Mouse (Mus musculus): ENCODE data around the gene Ctnnb1. TPM values are rescaled to one million over a fixed set of nuclear protein-coding genes. Genes with fewer than 3 reads are reported as not detected.

The Ctnnb1 gene
- total and polyA plus RNA-seq, 3 experiments, result 197 to 383 (median 290) TPM

- dilution Hi-C loops (cut with MboI; ENCODE audit: extremely low pct_ligation_motif_present, extremely low pct_unique_long_range_greater_than_20kb, low sequenced_read_pairs), result no loop called here
- no peak for DNase-seq (ENCODE audit: extremely low read depth)
These were observed 61.0 kb downstream of the Ctnnb1 start for GRCm38 (mm10) chr9:120989806-120990700.

DNA sequence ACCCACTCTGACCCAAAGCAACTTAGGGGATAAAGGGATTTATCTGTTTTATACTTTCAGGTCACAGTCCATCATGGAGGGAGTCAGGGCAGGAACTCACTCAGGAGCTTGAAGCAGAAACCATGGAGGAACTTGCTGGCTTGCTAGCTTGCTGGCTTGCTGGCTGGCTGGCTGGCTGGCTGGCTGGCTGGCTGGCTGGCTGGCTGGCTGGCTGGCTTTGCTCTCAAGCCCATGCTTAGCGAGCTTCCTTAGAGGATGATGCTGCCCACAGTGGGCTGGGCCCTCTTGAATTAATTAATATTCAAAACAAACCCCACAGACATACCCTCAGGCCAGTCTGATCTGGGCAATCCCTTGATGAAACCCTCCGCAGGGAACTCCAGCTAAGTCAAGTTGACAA is 62.8 kb downstream of the Ctnnb1 start:
- DNase-seq (ENCODE audit: extremely low read depth), result no peak
- H3K4me3 ChIP-seq (replicated peaks in 1 of 3; ENCODE audit: low read depth in 2 of 3, low read length in 2 of 3, poor library complexity in 1 of 3), result no peak overlapping the region
- TF ChIP-seq EP300 (IDR thresholded peaks at IDR 0.05; ENCODE audit: low read length) (no peak), GABPA (IDR thresholded peaks at IDR 0.05; ENCODE audit: insufficient replicate concordance, low read depth, low read length) (no peak), RCOR1 (conservative IDR thresholded peaks at IDR 0.05; ENCODE audit: low read depth, low read length) (no peak), MXI1 (IDR thresholded peaks at IDR 0.05; ENCODE audit: low read depth, low read length) (no peak), ZNF384 (IDR thresholded peaks at IDR 0.05; ENCODE audit: low read depth, low read length) (no peak), HCFC1 (IDR thresholded peaks at IDR 0.05; ENCODE audit: low read depth, low read length) (no peak), SIN3A (IDR thresholded peaks at IDR 0.05; ENCODE audit: low read length) (no peak), SMC3 (IDR thresholded peaks at IDR 0.05; ENCODE audit: low read depth, low read length) (no peak), RAD21 (IDR thresholded peaks at IDR 0.05; ENCODE audit: low read depth, low read length) (no peak), ZC3H11A (IDR thresholded peaks at IDR 0.05; ENCODE audit: low read depth, low read length) (no peak), IRF4 (IDR thresholded peaks at IDR 0.05; ENCODE audit: low read depth, low read length) (no peak), PAX5 (IDR thresholded peaks at IDR 0.05; ENCODE audit: low read length) (no peak), E2F4 (IDR thresholded peaks at IDR 0.05; ENCODE audit: insufficient replicate concordance, low read depth, low read length) (no peak)
- no peaks in the 10 kb centered on the region for H3K79me2 ChIP-seq (replicated peaks; ENCODE audit: control insufficient read depth, extremely low read depth, insufficient read depth, poor library complexity, severe bottlenecking)
- no peak overlapping the region for H3K9ac ChIP-seq (ENCODE audit: insufficient read depth, low read depth)
- dilution Hi-C loops (cut with MboI; ENCODE audit: extremely low pct_ligation_motif_present, extremely low pct_unique_long_range_greater_than_20kb, low sequenced_read_pairs) (no loop called here), in situ Hi-C loops (cut with MboI; ENCODE audit: low pct_ligation_motif_present, low pct_unique_long_range_greater_than_20kb, low sequenced_read_pairs) (no loop called here)
- no peak overlapping the region for H3K27ac ChIP-seq (ENCODE audit: insufficient read depth, low read depth)
- H3K27me3 ChIP-seq (replicated peaks), result no peaks in the 10 kb centered on the region
- no peaks in the 10 kb centered on the region for H3K9me3 ChIP-seq (replicated peaks; ENCODE audit: low read length)
- H3K4me2 ChIP-seq (ENCODE audit: insufficient read depth, low read depth, poor library complexity, severe bottlenecking), result no peak overlapping the region
- no peaks in the 10 kb centered on the region for H3K36me3 ChIP-seq (replicated peaks in 1 of 2; ENCODE audit: control insufficient read depth in 1 of 2, insufficient read depth in 1 of 2, low read length in 1 of 2)
- peaks cover 12 to 23% of the 10 kb centered on the region in 2 experiments; a peak in 3 of 4 replicates for H3K4me1 ChIP-seq (ENCODE audit: control insufficient read depth in 1 of 2, insufficient read depth in 2 of 2)

More at GRCm38 (mm10) chr9:120989806-120990700, 61.0 kb downstream of the Ctnnb1 start:
- no peak for TF ChIP-seq EP300 (IDR thresholded peaks at IDR 0.05; ENCODE audit: low read length)
- no peak for TF ChIP-seq ELF1 (IDR thresholded peaks at IDR 0.05; ENCODE audit: low read depth, low read length)
- no peak for TF ChIP-seq NRF1 (IDR thresholded peaks at IDR 0.05; ENCODE audit: low read depth, low read length)
- no peak for TF ChIP-seq SMC3 (IDR thresholded peaks at IDR 0.05; ENCODE audit: low read depth, low read length)
- no peak for TF ChIP-seq POLR2AphosphoS2 (IDR thresholded peaks at IDR 0.05; ENCODE audit: low read depth, low read length)
- no peak for TF ChIP-seq SIN3A (IDR thresholded peaks at IDR 0.05; ENCODE audit: low read length)
- no peak for TF ChIP-seq MAZ (IDR thresholded peaks at IDR 0.05; ENCODE audit: low read depth, low read length)
- TF ChIP-seq ZMIZ1 (IDR thresholded peaks at IDR 0.05; ENCODE audit: low read depth, low read length), result no peak
- TF ChIP-seq ZKSCAN1 (IDR thresholded peaks at IDR 0.05; ENCODE audit: borderline replicate concordance, low read depth, low read length), result no peak
- TF ChIP-seq CTCF (conservative IDR thresholded peaks at IDR 0.05 in 1 of 2, IDR thresholded peaks at IDR 0.05 in 1 of 2; ENCODE audit: low read depth in 2 of 2, low read length in 2 of 2), result no peak
- TF ChIP-seq RCOR1 (conservative IDR thresholded peaks at IDR 0.05; ENCODE audit: low read depth, low read length), result no peak
- TF ChIP-seq MAFK (IDR thresholded peaks at IDR 0.05; ENCODE audit: insufficient replicate concordance, low read length), result no peak
- no peak for TF ChIP-seq PAX5 (IDR thresholded peaks at IDR 0.05; ENCODE audit: low read length)
- no peak for TF ChIP-seq ETS1 (conservative IDR thresholded peaks at IDR 0.05; ENCODE audit: low read depth, low read length)
- no peak for TF ChIP-seq MAX (IDR thresholded peaks at IDR 0.05; ENCODE audit: low read length)
- no peak for TF ChIP-seq IRF4 (IDR thresholded peaks at IDR 0.05; ENCODE audit: low read depth, low read length)
- Histone ChIP-seq H3K4me1 (ENCODE audit: control insufficient read depth in 1 of 2, insufficient read depth in 2 of 2) (peaks cover 7 to 12% of the 10 kb centered on the region in 2 experiments; a peak in 3 of 4 replicates), H3K9me3 (replicated peaks; ENCODE audit: low read length) (no peaks in the 10 kb centered on the region), H3K27ac (ENCODE audit: insufficient read depth, low read depth) (no peak overlapping the region), H3K9ac (ENCODE audit: insufficient read depth, low read depth) (no peak overlapping the region), H3K27me3 (replicated peaks) (no peaks in the 10 kb centered on the region), H3K4me2 (ENCODE audit: insufficient read depth, low read depth, poor library complexity, severe bottlenecking) (no peak overlapping the region), H3K4me3 (replicated peaks in 1 of 3; ENCODE audit: low read depth in 2 of 3, low read length in 2 of 3, poor library complexity in 1 of 3) (no peak overlapping the region), H3K36me3 (replicated peaks in 1 of 2; ENCODE audit: control insufficient read depth in 1 of 2, insufficient read depth in 1 of 2, low read length in 1 of 2) (peaks cover 0 to 4% of the 10 kb centered on the region in 2 experiments), H3K79me2 (replicated peaks; ENCODE audit: control insufficient read depth, extremely low read depth, insufficient read depth, poor library complexity, severe bottlenecking) (no peaks in the 10 kb centered on the region)
- in situ Hi-C loops (cut with MboI; ENCODE audit: low pct_ligation_motif_present, low pct_unique_long_range_greater_than_20kb, low sequenced_read_pairs), result no loop called here
